Mouse (Mus musculus) small intestine, adult 2 months (tissue): ENCODE measurements at regions not wholly inside any gene's neighbourhood (a gene's known extent, or its start where the extent isn't known, plus 50 kb on each side); places are given as distances from the start of the nearest gene placed in this dataset.

Experiments used
- CTCF ChIP-seq: fragments of 200-500 bp; IDR thresholded peaks from 2 replicates; pipeline ENCODE4 v1.5.1; 2012; ENCODE audit warnings: low read depth, mild to moderate bottlenecking, control low read depth, inconsistent platforms, low read length, moderate library complexity, mixed read lengths; ENCODE audit not compliant: insufficient replicate concordance, insufficient read length; ENCODE audit errors: extremely low read depth
- POLR2A ChIP-seq: fragments of 200-500 bp; IDR thresholded peaks from 2 replicates; pipeline ENCODE4 v1.6.1; 2012; ENCODE audit warnings: low read depth, mild to moderate bottlenecking, control low read depth, inconsistent platforms, low read length, moderate library complexity

DNA sequence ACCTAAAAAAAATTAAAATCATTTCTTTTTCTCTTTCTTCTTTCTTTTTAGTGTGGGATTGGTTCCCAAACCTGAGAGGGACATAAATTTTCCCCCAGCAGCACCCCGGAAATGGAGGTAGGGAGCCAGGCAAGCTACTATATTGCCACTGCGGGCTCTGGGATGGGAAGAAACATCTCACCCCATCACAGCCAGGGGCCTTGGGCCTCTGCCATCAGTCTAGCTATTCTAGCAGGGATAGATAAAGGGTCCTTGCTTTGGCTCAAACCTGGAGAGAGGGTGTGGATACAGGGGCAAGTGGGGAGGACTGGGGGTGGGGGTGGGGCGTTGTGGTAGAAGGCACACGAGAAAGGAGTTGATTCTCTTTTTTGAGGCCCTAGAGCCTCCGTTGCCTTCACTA, 116.3 kb upstream of the Lhx1 start:
- TF ChIP-seq CTCF (no peak), POLR2A (no peak)
